Mouse (Mus musculus): ENCODE measurements at regions not wholly inside any gene's neighbourhood (a gene's known extent, or its start where the extent isn't known, plus 50 kb on each side); places are given as distances from the start of the nearest gene placed in this dataset.
A peak's percentile ranks its signal among the peaks of the same experiment; 100 is the strongest.

DNA sequence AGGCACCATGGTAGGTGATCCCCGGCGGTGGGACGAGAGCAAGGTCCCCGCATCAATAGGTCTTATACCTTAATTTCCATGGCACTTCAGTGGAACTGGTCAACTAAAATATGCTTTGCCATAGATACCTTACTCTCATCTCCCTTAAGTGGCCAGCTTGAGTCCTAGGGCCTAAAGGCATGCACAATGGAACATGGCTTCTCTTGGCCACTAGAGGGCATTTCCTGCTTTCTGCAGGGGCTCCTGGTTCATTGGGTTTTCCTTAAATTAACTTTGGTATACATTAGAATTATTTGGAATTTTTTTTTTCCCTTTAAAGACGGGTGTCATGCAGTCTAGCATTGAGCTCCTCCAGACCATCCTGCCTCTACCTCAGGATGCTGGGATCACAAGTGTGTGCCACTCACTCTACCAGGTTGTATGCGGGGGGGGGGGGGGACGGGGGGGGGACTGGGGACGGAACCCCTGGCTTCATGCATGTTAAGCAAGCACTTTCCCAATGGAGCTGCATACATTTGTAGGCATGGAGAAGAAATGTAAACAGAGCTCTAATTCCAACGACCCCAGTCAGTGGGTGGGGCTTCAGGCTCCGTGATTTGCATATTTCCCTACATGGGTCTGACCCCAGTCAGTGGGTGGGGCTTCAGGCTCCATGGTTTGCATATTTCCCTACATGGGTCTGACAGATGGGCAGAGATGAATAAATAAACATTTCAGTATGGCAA lies 113.4 kb upstream of the Cpm start:
- DNase-seq (ENCODE audit: low spot score in 2 of 2) = peak in 1 of 2 experiments; percentile 20

- DNase-seq (ENCODE audit: low spot score in 2 of 2) = no peak
These were observed 114.3 kb upstream of the Cpm start for GRCm38 (mm10) chr10:117515039-117515438.

DNA sequence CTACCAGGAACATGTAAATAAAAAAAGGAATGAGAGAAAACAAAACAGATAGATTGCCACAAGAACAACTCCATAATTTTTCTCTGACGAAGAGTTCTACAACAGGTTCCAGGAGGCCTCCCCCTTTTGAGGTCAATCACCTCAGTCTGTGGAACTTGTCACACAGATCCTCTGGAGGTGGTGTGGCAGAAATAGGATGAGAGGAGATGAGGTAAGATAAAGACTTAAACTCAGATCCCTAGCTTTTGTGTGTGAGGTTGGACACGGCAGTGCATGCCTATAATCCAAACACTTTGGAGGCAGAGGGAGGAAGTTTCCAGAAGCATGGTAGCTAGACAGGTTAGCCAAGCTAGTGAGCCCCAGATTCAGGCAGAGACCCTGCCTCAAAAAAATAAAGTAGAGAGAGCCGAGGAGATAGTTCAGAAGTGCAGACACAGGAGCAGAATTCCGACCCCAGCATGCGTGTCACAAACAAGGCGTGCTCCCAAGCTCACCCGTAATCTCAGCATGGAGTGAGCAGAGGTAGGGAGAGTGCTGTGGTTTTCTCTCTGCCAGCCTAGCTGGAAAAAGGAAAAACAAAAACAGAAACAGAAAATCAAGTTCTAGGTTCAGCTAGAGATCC lies 115.3 kb upstream of the Cpm start:
- DNase-seq (ENCODE audit: low spot score in 2 of 2) = no peak

GRCm38 (mm10) chr10:117512424-117513257 lies 116.7 kb upstream of the Cpm start:
- no peak for DNase-seq (ENCODE audit: low spot score in 2 of 2)

DNA sequence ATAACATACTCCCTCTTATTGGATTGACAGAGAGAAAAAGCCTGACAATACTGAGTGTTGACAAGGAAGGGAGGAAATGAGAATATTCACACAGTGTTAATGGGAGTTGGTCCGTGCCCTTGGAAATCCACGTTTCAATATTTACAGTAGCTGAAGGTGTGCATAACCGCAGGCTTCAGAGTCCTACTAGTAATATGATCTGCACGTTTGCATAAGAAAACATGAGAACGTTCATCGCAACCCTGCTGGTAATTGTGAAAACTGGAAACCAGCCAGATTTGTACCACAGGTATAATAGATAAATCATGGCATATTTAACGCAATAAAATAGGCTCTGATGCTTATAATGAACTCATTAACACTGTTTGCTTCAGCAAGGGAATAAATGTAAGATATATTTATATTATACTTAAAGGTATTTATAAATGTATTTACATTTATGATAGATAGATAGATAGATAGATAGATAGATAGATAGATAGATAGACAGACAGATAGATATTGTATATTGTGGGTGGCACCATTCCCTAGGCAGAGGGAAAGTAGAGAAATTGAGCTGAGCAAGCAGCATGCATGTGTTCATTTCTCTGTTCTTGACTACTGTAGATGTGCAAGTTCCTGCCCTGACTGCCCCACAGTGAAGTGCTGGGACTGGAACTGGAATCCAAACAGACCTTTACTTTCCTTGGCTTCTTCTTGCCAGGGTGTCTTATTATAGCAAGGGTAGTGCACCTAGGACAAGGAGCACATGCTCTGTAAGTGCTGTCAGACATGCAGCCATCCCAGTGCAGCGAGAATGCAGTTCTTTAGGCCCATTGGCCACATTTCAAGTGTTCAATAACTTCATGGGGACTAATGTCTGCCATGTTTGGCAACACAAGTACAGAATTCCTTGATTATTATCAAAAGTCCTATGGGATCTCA lies 117.6 kb upstream of the Cpm start:
- no peak for DNase-seq (ENCODE audit: low spot score in 2 of 2)

DNA sequence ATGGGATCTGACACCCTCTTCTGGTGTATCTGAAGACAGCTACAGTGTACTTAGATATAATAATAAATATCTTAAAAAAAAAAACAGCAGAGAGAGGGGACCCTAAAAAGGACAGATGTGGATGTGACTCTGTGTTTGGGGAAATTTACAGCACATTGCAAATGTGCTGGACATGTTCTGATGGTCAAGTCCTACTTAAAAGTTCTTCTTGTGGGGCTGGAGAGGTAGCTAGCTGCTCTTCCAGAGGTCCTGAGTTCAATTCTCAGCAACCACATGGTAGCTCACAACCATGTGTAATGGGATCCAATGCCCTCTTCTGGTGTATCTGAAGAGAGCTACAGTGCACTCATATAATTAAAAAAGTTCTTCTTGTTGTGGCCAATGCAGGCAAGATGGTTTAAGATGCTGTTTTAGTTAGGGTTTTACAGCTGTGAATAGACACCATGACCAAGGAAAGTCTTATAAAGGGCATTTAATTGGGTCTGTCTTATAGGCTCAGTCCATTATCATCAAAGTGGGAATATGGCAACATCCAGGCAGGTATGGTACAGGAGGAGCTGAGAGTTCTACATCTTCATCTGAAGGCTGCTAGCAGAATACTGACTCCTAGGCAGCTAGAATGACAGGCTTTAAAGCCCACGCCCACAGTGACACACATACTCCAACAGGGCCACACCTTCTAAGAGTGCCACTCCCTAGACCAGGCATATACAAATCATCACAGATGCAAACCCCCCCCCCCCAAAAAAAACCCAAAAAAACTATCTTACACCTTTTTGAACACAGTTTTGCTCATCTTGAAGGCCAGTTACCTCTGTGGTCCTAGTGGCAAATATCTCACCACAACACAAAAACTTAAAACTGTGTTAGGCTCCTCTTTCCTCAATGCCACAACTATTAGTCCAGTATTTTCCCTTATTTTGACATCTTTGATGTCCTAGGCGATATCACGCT lies 118.5 kb upstream of the Cpm start:
- DNase-seq (ENCODE audit: low spot score in 2 of 2) = no peak

- DNase-seq (ENCODE audit: low spot score in 2 of 2) = no peak
These were observed 119.1 kb upstream of the Cpm start for GRCm38 (mm10) chr10:117510224-117510486.

GRCm38 (mm10) chr10:117509431-117510223 lies 119.7 kb upstream of the Cpm start:
- no peak for DNase-seq (ENCODE audit: low spot score in 2 of 2)

DNA sequence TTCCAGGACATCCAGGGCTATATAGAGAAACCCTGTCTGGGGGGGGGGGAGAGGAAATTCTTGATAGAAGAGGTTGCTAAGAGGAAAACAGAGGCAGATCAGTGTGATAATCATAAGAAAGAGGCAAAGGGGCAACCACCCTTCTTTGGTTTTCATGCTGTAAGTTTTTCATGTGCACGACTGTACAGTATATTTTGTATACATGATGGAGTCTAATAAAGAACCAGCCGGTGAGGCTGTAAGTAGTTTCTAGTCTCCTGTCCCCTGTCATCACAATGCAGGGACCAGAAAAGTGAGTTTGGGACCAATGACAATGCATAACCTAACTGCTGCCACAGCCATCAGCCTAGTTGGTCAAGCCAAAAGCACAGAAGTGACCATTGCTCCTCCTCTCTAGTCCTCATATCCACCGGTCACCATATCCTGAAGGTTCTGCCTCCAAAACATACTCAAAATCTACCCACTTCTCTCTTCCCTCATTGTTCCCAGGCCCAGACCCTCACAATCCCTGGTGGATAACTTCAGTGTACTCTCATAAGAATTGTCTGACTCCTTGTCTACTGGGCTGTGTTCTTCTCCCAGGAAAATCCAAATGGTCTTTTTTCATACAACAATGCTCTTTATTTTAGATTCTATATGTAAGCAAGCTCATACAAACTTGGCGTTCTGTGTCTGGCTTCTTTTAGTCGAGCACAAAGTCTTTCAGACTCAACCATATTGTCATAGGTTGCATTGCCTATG lies 122.9 kb upstream of the Cpm start:
- DNase-seq (ENCODE audit: low spot score in 2 of 2) = no peak

- DNase-seq (ENCODE audit: low spot score in 2 of 2) = no peak
These were observed 123.8 kb upstream of the Cpm start for GRCm38 (mm10) chr10:117505529-117505928.

- DNase-seq (ENCODE audit: low spot score in 2 of 2) = no peak
These were observed 124.2 kb upstream of the Cpm start for GRCm38 (mm10) chr10:117505057-117505456.

DNA sequence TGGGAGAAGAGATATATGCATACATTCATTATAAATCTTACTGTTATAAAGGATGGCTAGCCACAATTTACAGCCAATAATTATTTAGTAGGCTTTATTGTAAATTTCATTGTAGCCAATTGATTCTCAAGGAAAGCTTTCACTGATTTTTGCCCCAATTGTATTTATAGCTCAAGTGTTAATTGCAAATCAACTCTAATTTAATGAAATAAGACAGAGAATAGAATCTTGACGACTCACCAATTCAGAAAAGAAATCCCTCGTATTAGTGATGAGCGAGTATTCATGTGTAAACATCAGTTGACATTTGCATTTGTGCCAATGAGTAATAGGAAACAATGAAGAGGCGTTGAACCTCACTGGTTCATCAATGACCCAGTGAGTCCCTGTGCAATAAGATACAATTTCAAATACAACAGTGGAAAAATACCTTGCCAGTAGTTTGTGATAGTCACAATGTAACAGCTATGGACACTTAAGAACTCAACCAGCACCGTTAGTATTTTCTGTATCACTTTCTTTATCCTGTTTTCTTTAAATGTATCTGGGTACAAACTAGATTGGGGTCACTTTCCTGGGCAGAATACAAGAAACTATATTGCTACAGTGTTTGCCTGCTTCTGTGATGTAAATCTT lies 124.6 kb upstream of the Cpsf6 start:
- no peak for DNase-seq (ENCODE audit: low spot score in 2 of 2)

GRCm38 (mm10) chr10:117503222-117504184 lies 123.7 kb upstream of the Cpsf6 start:
- DNase-seq (ENCODE audit: low spot score in 2 of 2) = no peak

GRCm38 (mm10) chr10:117502731-117503130 lies 122.9 kb upstream of the Cpsf6 start:
- DNase-seq (ENCODE audit: low spot score in 2 of 2) = no peak

DNA sequence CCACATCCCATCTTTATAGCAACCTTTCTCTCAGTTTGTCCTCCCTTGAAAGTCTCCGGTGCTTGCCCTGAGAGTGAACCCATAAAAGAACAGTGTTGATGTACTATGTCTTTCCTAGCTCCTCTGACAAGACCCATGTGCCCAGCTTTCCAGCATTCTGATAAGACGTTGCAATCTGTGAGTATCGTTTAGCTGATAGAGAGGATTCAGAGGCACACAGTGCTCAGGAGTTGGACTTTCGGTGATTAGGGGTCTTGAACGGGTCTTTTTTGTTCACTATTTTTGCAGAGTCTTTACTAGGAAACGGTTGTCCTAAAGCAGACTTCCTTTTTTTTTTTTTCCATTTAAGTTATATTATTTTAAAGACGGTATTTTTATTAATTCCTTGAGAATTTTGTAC lies 122.3 kb upstream of the Cpsf6 start:
- DNase-seq (ENCODE audit: low spot score in 2 of 2) = no peak

DNA sequence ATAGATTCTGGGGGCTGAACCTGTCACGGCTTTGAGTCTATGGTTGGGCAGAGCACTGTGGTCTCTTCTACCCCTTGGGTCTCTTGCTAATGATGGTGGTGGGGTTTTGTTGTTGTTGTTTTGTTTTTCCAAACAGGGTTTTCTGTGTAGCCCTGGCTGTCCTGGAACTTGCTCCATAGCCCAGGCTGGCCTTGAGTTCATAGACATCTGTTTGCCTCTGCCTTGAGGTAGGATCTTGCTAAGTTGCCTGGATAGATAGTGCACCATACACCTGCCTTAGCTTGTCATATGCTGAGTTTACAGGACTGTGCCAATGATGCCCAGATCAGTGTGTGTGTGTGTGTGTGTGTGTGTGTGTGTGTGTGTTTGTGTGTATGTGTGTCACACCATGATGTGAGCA lies 121.6 kb upstream of the Cpsf6 start:
- DNase-seq (ENCODE audit: low spot score in 2 of 2) = no peak

DNA sequence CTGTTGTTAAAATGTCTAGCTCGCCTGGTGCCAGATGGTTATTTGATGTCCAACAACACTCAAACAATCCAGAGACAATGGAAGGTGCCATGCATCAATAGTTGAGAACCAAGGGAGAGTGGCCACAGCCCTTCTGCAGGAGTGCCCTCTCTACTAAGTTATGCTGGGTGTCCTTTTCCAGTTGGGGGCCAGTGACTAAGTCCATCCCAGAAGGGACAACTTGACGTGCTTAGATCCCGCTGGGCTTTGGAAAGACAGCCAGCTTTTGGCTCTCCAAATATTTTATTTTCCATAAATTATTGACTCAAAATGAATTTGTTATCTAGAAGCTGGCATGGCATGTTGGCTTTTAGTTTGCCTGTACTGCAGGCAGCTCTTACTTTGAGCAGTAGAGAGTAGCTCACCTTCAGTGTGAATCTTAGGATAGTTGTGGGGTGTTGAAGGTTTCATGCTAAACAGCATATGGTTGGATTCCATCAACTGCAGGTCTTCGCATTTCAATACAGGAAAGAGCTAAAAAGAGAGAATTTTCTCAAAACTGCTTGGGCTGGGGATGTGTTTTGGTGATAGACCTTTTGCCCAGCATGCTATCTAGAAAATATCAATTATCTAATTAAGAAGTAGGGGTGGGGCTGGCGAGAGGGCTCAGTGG lies 120.8 kb upstream of the Cpsf6 start:
- no peak for DNase-seq (ENCODE audit: low spot score in 2 of 2)
